Mouse (Mus musculus) midbrain, embryonic 13.5 days (tissue): ENCODE data around the gene Cited2. TPM values are rescaled to one million over a fixed set of nuclear protein-coding genes. Genes with fewer than 3 reads are reported as not detected.

Experiments
- ATAC-seq: fragments of 200-750 bp; cut with Nextera tagmentation; 2 replicates; pipeline ENCODE4 v1.8.0; 2017; ENCODE audit warnings: mild to moderate bottlenecking, moderate TSS enrichment, moderate library complexity
- H3K27ac ChIP-seq: fragments of 300-500 bp; sonication (generic); 2 replicates; pipeline ENCODE4 v1.5.1; 2015; ENCODE audit warnings: inconsistent platforms, mild to moderate bottlenecking, moderate library complexity
- H3K27me3 ChIP-seq: fragments of 300-500 bp; sonication (generic); 2 replicates; pipeline ENCODE4 v1.6.1; 2015; ENCODE audit warnings: mild to moderate bottlenecking, inconsistent platforms
- H3K36me3 ChIP-seq: fragments of 300-500 bp; sonication (generic); 2 replicates; pipeline ENCODE4 v1.6.1; 2015; ENCODE audit warnings: mild to moderate bottlenecking, inconsistent platforms
- H3K4me1 ChIP-seq: fragments of 300-500 bp; sonication (generic); replicated peaks from 2 replicates; pipeline ENCODE4 v1.6.1; 2015; ENCODE audit warnings: inconsistent platforms
- H3K4me2 ChIP-seq: fragments of 300-500 bp; sonication (generic); replicated peaks from 2 replicates; pipeline ENCODE4 v1.6.1; 2015; ENCODE audit warnings: moderate library complexity, mild to moderate bottlenecking, inconsistent platforms
- H3K4me3 ChIP-seq: fragments of 300-500 bp; sonication (generic); replicated peaks from 2 replicates; pipeline ENCODE4 v1.5.1; 2015; ENCODE audit warnings: mild to moderate bottlenecking, inconsistent platforms
- H3K9ac ChIP-seq: fragments of 300-500 bp; sonication (generic); replicated peaks from 2 replicates; pipeline ENCODE4 v1.6.1; 2015; ENCODE audit warnings: mild to moderate bottlenecking, inconsistent platforms
- H3K9me3 ChIP-seq: fragments of 300-500 bp; sonication (generic); 2 replicates; pipeline ENCODE4 v1.6.1; 2016; ENCODE audit warnings: mild to moderate bottlenecking, inconsistent platforms
- WGBS: fragments of 180-500 bp; shearing (Covaris S2); methylation state at CpG from one replicate; pipeline ENCODE4 v1.1.7; 2015; 5-methylcytosine and 5-hydroxymethylcytosine counted together
- polyA plus RNA-seq: library from polyadenylated mRNA; unstranded; fragments of >200 nt; fragmentation: Nextera tagmentation; extraction: Ambion mirVana; gene quantifications from 2 replicates; pipeline ENCODE4 v1.2.1, GENCODE M21; 2015

The Cited2 gene
- polyA plus RNA-seq, 1 experiment from 2014 or later = 81.0 TPM

DNA sequence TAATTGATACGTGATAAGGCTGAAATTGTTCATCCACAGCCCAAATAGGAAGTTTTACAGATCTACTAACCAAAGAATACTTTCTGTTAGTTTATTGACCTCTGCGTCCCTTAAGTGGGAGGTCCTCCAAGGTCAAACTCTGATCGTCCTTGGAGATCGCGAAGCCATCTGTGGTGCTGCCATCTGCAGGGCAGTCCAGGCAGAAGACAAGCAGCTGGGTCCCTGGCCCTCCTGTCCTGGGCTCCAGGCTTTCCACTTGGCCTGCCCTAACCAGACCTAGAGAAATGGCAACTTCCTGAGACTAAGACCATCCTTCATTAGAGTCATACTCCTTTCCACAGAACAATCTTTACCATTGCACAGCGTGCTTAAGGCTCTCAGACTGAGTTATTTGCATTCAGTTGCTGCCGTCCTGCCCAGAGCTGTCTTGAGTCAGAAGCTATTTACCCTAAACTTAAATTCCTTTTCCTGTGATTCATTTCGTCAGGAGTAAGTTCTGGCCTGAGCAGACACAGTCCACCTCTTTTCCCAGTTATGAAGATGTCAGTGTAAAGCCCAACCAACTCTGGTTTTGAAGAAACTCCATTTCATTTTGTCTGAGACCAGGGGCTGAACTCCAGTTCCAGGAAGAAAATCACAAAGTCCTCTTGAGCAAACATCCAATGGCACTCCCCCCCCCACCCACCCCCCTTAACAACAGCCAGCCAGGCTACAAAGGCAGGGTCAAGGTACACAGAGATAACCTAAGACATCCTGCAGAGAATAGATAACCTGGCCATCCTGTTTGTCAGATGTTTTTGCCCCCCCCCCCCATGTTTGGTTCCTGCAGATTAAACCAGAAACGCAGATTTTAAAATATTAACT, 38.0 kb downstream of the Cited2 start:
- ATAC-seq = no peak
- H3K4me3 ChIP-seq = no peak overlapping the region
- no peak overlapping the region for H3K9ac ChIP-seq
- no peaks in the 10 kb centered on the region for H3K27me3 ChIP-seq
- no peaks in the 10 kb centered on the region for H3K4me1 ChIP-seq
- H3K4me2 ChIP-seq = no peak overlapping the region
- 75% methylated on average over 9 of the region's 9 CpGs for WGBS
- H3K27ac ChIP-seq = no peak overlapping the region
- no peaks in the 10 kb centered on the region for H3K36me3 ChIP-seq
- 0 out of 2 replicates have a peak, but pooled peaks cover 2% of the 10 kb centered on the region for H3K9me3 ChIP-seq

- no peaks in the 10 kb centered on the region for H3K9me3 ChIP-seq
- WGBS = 87% methylated on average over 1 of the region's 1 CpGs
- H3K36me3 ChIP-seq = no peaks in the 10 kb centered on the region
- no peak overlapping the region for H3K4me2 ChIP-seq
- no peaks in the 10 kb centered on the region for H3K4me1 ChIP-seq
- no peak for ATAC-seq
- no peak overlapping the region for H3K9ac ChIP-seq
- no peak overlapping the region for H3K27ac ChIP-seq
- no peak overlapping the region for H3K4me3 ChIP-seq
- no peaks in the 10 kb centered on the region for H3K27me3 ChIP-seq
Measured at GRCm38 (mm10) chr10:17761652-17762051, 38.6 kb downstream of the Cited2 start.

GRCm38 (mm10) chr10:17762946-17763345, 39.9 kb downstream of the Cited2 start:
- H3K36me3 ChIP-seq = no peaks in the 10 kb centered on the region
- H3K9ac ChIP-seq = no peak overlapping the region
- H3K9me3 ChIP-seq = no peaks in the 10 kb centered on the region
- no peak for ATAC-seq
- H3K27me3 ChIP-seq = no peaks in the 10 kb centered on the region
- H3K4me2 ChIP-seq = no peak overlapping the region
- no peak overlapping the region for H3K27ac ChIP-seq
- H3K4me3 ChIP-seq = no peak overlapping the region
- H3K4me1 ChIP-seq = no peaks in the 10 kb centered on the region
- WGBS = 94% methylated on average over 8 of the region's 8 CpGs

DNA sequence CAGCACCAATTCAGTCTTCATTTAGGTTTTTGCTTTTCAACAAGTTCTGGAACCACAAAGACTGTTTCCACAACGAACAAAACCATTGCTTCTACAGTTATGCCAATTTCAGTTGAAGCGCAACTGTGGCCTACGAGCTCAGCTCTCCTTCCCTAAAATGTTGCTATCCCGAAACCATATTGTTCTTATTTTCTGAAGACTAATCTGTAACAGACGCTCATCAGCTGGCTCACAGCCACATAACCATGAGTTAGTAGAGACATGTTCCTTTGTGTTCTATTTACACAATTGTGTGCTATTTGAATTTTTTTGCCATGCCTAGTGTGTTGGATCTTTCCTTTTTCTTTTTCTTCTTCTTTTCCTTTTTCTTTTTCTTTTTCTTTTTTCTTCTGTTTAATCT, 46.8 kb downstream of the Cited2 start:
- ATAC-seq = no peak
- WGBS = 84% methylated on average over 5 of the region's 5 CpGs

GRCm38 (mm10) chr10:17772364-17772763, 49.3 kb downstream of the Cited2 start:
- Histone ChIP-seq H3K27ac (no peak overlapping the region), H3K4me1 (no peaks in the 10 kb centered on the region), H3K4me3 (no peak overlapping the region), H3K36me3 (no peaks in the 10 kb centered on the region), H3K4me2 (no peak overlapping the region), H3K9ac (no peak overlapping the region), H3K27me3 (no peaks in the 10 kb centered on the region), H3K9me3 (no peaks in the 10 kb centered on the region; the same call in 1 of the 2 replicates)
- no peak for ATAC-seq
- 92% methylated on average over 10 of the region's 10 CpGs for WGBS

More for the DNA sequence above, 46.8 kb downstream of the Cited2 start:
- no peak overlapping the region for H3K9ac ChIP-seq
- H3K36me3 ChIP-seq = no peaks in the 10 kb centered on the region
- H3K4me1 ChIP-seq = no peaks in the 10 kb centered on the region
- no peak overlapping the region for H3K4me2 ChIP-seq
- no peak overlapping the region for H3K27ac ChIP-seq
- H3K4me3 ChIP-seq = no peak overlapping the region
- H3K27me3 ChIP-seq = no peaks in the 10 kb centered on the region
- no peaks in the 10 kb centered on the region; the same call in 1 of the 2 replicates for H3K9me3 ChIP-seq

- Histone ChIP-seq H3K4me2 (no peak overlapping the region), H3K9me3 (no peaks in the 10 kb centered on the region; the same call in 1 of the 2 replicates), H3K9ac (no peak overlapping the region), H3K36me3 (no peaks in the 10 kb centered on the region), H3K27ac (no peak overlapping the region), H3K27me3 (no peaks in the 10 kb centered on the region), H3K4me1 (no peaks in the 10 kb centered on the region), H3K4me3 (no peak overlapping the region)
- ATAC-seq = no peak
- WGBS = 90% methylated on average over 3 of the region's 3 CpGs
Measured at GRCm38 (mm10) chr10:17774366-17774765, 51.3 kb downstream of the Cited2 start.

GRCm38 (mm10) chr10:17775079-17775478, 52.1 kb downstream of the Cited2 start:
- no peak overlapping the region for H3K9ac ChIP-seq
- no peak overlapping the region for H3K4me2 ChIP-seq
- WGBS = 91% methylated on average over 4 of the region's 4 CpGs
- H3K27me3 ChIP-seq = no peaks in the 10 kb centered on the region
- H3K4me1 ChIP-seq = no peaks in the 10 kb centered on the region
- no peaks in the 10 kb centered on the region for H3K36me3 ChIP-seq
- no peak overlapping the region for H3K27ac ChIP-seq
- no peak overlapping the region for H3K4me3 ChIP-seq
- no peak for ATAC-seq
- H3K9me3 ChIP-seq = no peaks in the 10 kb centered on the region; the same call in 1 of the 2 replicates

Other genes starting within 250 kb of the Cited2 start
- 3.3 and 3.4 TPM in 2 replicates for gene Txlnb, start 73.0 kb downstream of the Cited2 start, polyA plus RNA-seq
- gene Heca, start 224.8 kb downstream of the Cited2 start, polyA plus RNA-seq = 4.3 and 5.7 TPM in 2 replicates